Mouse (Mus musculus) heart, postnatal 0 days (tissue): ENCODE results near the gene Actn3.

ENCODE experiments used
- CTCF ChIP-seq: IDR thresholded peaks from 2 replicates; pipeline ENCODE4 v1.5.1; 2016; ENCODE audit warnings: antibody characterized with exemption, control low read depth, low read depth
- EP300 ChIP-seq: IDR thresholded peaks from 2 replicates; pipeline ENCODE4 v1.6.1; 2016; ENCODE audit warnings: antibody characterized with exemption, low read depth

- TF ChIP-seq CTCF (no peak), EP300 (no peak)
These were observed 14.1 kb upstream of the Actn3 start for GRCm38 (mm10) chr19:4891798-4892197.
